Mouse (Mus musculus) heart, adult 2 months (tissue): ENCODE measurements around the gene Clca1.

Experiments
- CTCF ChIP-seq: fragments of 200-600 bp; IDR thresholded peaks from 2 replicates; pipeline ENCODE4 v1.8.1; 2022; ENCODE audit warnings: antibody characterized with exemption, mild to moderate bottlenecking, moderate library complexity
- EP300 ChIP-seq: fragments of 200-500 bp; IDR thresholded peaks from 2 replicates; pipeline ENCODE4 v1.6.1; 2011; ENCODE audit warnings: low read depth, low read length, control low read depth; ENCODE audit not compliant: insufficient read depth
- POLR2A ChIP-seq: fragments of 200-500 bp; IDR thresholded peaks from 2 replicates; pipeline ENCODE4 v1.6.1; 2011; ENCODE audit warnings: mild to moderate bottlenecking, low read depth, low read length, control low read depth; ENCODE audit not compliant: insufficient read depth

DNA sequence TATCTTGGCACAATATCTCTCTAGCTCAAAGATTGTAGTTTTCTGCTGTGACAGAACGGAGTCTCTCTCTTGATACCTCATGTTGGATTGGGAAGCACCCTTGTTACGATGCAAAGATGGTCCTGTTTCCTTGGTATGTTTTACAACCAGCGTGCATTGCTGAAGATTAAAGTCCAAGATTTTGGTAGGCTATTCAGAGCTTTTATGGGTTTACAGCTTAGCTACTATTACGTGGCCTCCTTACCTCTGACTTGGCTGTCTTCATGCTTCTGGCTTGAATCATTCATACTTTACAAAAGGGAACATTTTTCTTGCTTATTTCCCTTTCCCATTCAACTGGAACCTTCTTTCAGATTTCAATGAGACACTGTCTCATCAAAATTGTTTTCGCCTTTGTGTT is 39.5 kb downstream of the Clca1 start:
- TF ChIP-seq CTCF (no peak), POLR2A (no peak), EP300 (no peak)
